8 mouse cellular contexts compared by ENCODE assay signal in the genomic region with DNA sequence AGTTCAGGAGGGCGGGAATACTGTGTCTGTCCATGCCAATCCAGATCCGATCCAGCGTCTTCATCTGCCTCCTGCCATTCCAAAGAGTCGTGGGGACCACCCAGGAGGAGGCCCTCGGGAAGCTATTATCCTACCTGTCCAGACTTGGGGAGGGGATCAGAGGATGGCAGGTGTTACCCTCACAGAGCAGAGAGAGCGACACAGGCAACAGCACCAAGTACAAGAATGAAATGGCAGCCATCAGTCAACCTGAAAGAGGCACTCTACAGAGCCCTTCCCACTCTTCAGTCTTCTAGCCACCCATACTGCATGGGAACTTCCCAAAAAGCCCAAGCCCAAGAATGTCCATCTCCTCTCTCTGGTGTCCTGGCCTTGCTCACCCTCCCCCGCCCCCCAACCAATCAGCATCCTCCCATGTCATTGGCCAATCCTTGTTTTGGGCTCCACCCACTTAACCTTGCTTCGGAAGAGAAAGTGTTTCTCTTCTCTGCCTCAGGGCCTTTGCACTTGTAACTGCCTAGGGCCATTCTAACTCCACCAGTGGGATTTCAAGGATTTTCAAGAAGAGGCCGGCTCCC. TPM values are rescaled to one million over a fixed set of nuclear protein-coding genes. Genes with fewer than 3 reads are reported as not detected.
A peak's percentile ranks its signal among the peaks of the same experiment; 100 is the strongest.
DNase-seq lines count a peak whose midpoint lies in the region; ATAC-seq and TF ChIP-seq lines count a peak whose summit lies in the region.

No protein-coding gene starts in this region.

- no peak for TF ChIP-seq CTCF in heart, adult 2 months (IDR thresholded peaks at IDR 0.05)
- TF ChIP-seq CTCF in G1E (IDR thresholded peaks at IDR 0.05; ENCODE audit: low read depth, low read length), result no peak

- no peak for TF ChIP-seq EP300 in heart, adult 2 months (IDR thresholded peaks at IDR 0.05; ENCODE audit: insufficient read depth, low read depth, low read length)

- no peaks in the 10 kb centered on the region for H3K27me3 ChIP-seq in heart, adult 2 months (ENCODE audit: control insufficient read depth, insufficient read depth, low read length)
- H3K27me3 ChIP-seq in G1E (ENCODE audit: insufficient read depth, low read length), result no peaks in the 10 kb centered on the region
- H3K27me3 ChIP-seq in hindbrain, embryonic 11.5 days (ENCODE audit: control insufficient read depth, insufficient read depth, low read length), result peaks cover 31% of the 10 kb centered on the region
- H3K27me3 ChIP-seq in midbrain, embryonic 10.5 days (ENCODE audit: low read depth, poor library complexity, severe bottlenecking), result peaks cover 69% of the 10 kb centered on the region

- H3K79me2 ChIP-seq in heart, adult 2 months (replicated peaks; ENCODE audit: control insufficient read depth, insufficient read depth, low read length), result no peaks in the 10 kb centered on the region

- peak overlapping the region; percentile 7; the same call in 1 of the 2 replicates for H3K9ac ChIP-seq in heart, adult 2 months (ENCODE audit: low read depth, low read length)
- H3K9ac ChIP-seq in hindbrain, embryonic 11.5 days (ENCODE audit: low read depth, low read length), result peak overlapping the region; percentile 46

- ATAC-seq in G1E (ENCODE audit: extremely low read depth, insufficient number of reproducible peaks, low FRiP score, poor library complexity, severe bottlenecking), result no peak
- ATAC-seq in hindbrain, embryonic 11.5 days (ENCODE audit: low FRiP score), result peak; percentile 44

- WGBS in heart, adult 2 months, result 30% methylated on average over 9 of the region's 9 CpGs
- 18% methylated on average over 9 of the region's 9 CpGs for WGBS in hindbrain, embryonic 11.5 days
- 17% methylated on average over 9 of the region's 9 CpGs for WGBS in midbrain, embryonic 10.5 days

- H3K4me3 ChIP-seq in heart, adult 2 months, result peak overlapping the region; percentile 95
- H3K4me3 ChIP-seq in G1E (ENCODE audit: low read depth, low read length), result peak overlapping the region; percentile 78
- H3K4me3 ChIP-seq in hindbrain, embryonic 11.5 days (ENCODE audit: low read depth, low read length), result peak overlapping the region; percentile 53
- H3K4me3 ChIP-seq in midbrain, embryonic 10.5 days, result peak overlapping the region; percentile 75

- intact Hi-C loops in heart, adult 2 months (cut with DNase I), result no loop called here
- intact Hi-C loops in heart, postnatal 14 days (cut with DNase I), result no loop called here

- TF ChIP-seq POLR2A in heart, adult 2 months (IDR thresholded peaks at IDR 0.05; ENCODE audit: insufficient read depth, low read depth, low read length), result no peak

- H3K9me3 ChIP-seq in G1E (replicated peaks), result no peaks in the 10 kb centered on the region
- H3K9me3 ChIP-seq in hindbrain, embryonic 11.5 days (ENCODE audit: control insufficient read depth, low read length), result no peaks in the 10 kb centered on the region
- no peaks in the 10 kb centered on the region for H3K9me3 ChIP-seq in midbrain, embryonic 10.5 days (replicated peaks)

- no peaks in the 10 kb centered on the region for H3K36me3 ChIP-seq in heart, adult 2 months (ENCODE audit: control insufficient read depth, insufficient read depth, low read length)
- peaks cover 27% of the 10 kb centered on the region for H3K36me3 ChIP-seq in G1E (replicated peaks)
- no peaks in the 10 kb centered on the region for H3K36me3 ChIP-seq in hindbrain, embryonic 11.5 days (ENCODE audit: control insufficient read depth, insufficient read depth, low read length)
- no peaks in the 10 kb centered on the region for H3K36me3 ChIP-seq in midbrain, embryonic 10.5 days

- H3K4me1 ChIP-seq in heart, adult 2 months (ENCODE audit: control insufficient read depth, insufficient read depth, low read length), result peaks cover 15% of the 10 kb centered on the region
- H3K4me1 ChIP-seq in G1E (ENCODE audit: insufficient read depth, low read depth, low read length), result peaks cover 86% of the 10 kb centered on the region
- H3K4me1 ChIP-seq in hindbrain, embryonic 11.5 days (replicated peaks; ENCODE audit: control insufficient read depth, insufficient read depth, low read length), result peaks cover 5% of the 10 kb centered on the region; the same call in 1 of the 2 replicates
- H3K4me1 ChIP-seq in midbrain, embryonic 10.5 days, result peaks cover 22% of the 10 kb centered on the region

- peak overlapping the region; percentile 97 for H3K4me2 ChIP-seq in hindbrain, embryonic 11.5 days (replicated peaks; ENCODE audit: low read depth, low read length)

- H3K27ac ChIP-seq in heart, adult 2 months, result peak overlapping the region; percentile 95
- no peak overlapping the region for H3K27ac ChIP-seq in hindbrain, embryonic 11.5 days (ENCODE audit: low read depth, low read length)
- peak overlapping the region; percentile 68; the same call in 1 of the 2 replicates for H3K27ac ChIP-seq in midbrain, embryonic 10.5 days (replicated peaks)

- no peak for DNase-seq in heart, adult 2 months
- no peak for DNase-seq in heart, postnatal 14 days
- no peak for DNase-seq in G1E (ENCODE audit: low spot score)
- DNase-seq in hindbrain, embryonic 11.5 days (ENCODE audit: low spot score), result no peak
- DNase-seq in midbrain, embryonic 10.5 days (ENCODE audit: low spot score), result no peak
- no peak for DNase-seq in thymus, postnatal 4 days
- no peak for DNase-seq in layer of hippocampus, postnatal 25 days (ENCODE audit: extremely low spot score in 1 of 2, low spot score in 1 of 2)
- no peak for DNase-seq in cerebellum, adult 11-12 months

RNA-seq across cellular contexts. Expression of gene Syne3, which starts 0.7 kb away (rescaled TPM):
- 1 to 10 TPM; 7.0 to 8.5 TPM for total RNA-seq in heart, adult 2 months (2021)
- polyA plus RNA-seq in heart, adult 2 months (2012; rRNA removed), result 2.3 and 3.0 TPM in 2 replicates
- total RNA-seq in heart, postnatal 14 days (2021), result 1 to 10 TPM; 5.2 to 6.1 TPM
- total RNA-seq in G1E (2014; fragmentation: Nextera tagmentation), result 24.8 and 27.9 TPM in 2 replicates
- total RNA-seq in G1E (2017), result 21.3 and 21.7 TPM in 2 replicates
- polyA plus RNA-seq in G1E (2012), result 29.7 and 31.1 TPM in 2 replicates
- polyA plus RNA-seq in hindbrain, embryonic 11.5 days (2014; fragmentation: Nextera tagmentation; extraction: Ambion mirVana), result 0.11 and 0.13 TPM in 2 replicates
- polyA plus RNA-seq in midbrain, embryonic 10.5 days (2016; fragmentation: Nextera tagmentation; extraction: Ambion mirVana), result 0.10 and 0.14 TPM in 2 replicates
- 1 to 10 TPM; 1.2 to 1.3 TPM for total RNA-seq in layer of hippocampus, postnatal 25 days (2021)

RNA-seq across cellular contexts. Expression of gene Glrx5, which starts 22.2 kb away (rescaled TPM):
- total RNA-seq in heart, adult 2 months (2021), result 10 to 100 TPM; 86.5 to 94.7 TPM
- polyA plus RNA-seq in heart, adult 2 months (2012; rRNA removed), result 103 and 104 TPM in 2 replicates
- 10 to 100 TPM; 90.2 to 91.5 TPM for total RNA-seq in heart, postnatal 14 days (2021)
- total RNA-seq in G1E (2014; fragmentation: Nextera tagmentation) (227 and 282 TPM in 2 replicates), G1E (2017) (97.4 and 97.9 TPM in 2 replicates)
- 320 and 368 TPM in 2 replicates for polyA plus RNA-seq in G1E (2012)
- 179 and 198 TPM in 2 replicates for polyA plus RNA-seq in hindbrain, embryonic 11.5 days (2014; fragmentation: Nextera tagmentation; extraction: Ambion mirVana)
- polyA plus RNA-seq in midbrain, embryonic 10.5 days (2016; fragmentation: Nextera tagmentation; extraction: Ambion mirVana), result 217 and 246 TPM in 2 replicates
- 10 to 100 TPM; 54.8 to 57.2 TPM for total RNA-seq in layer of hippocampus, postnatal 25 days (2021)
